Mouse (Mus musculus) midbrain, embryonic 10.5 days (tissue): Measurements from ENCODE around the gene Mef2d. TPM values are rescaled to one million over a fixed set of nuclear protein-coding genes. Genes with fewer than 3 reads are reported as not detected.
A peak's percentile ranks its signal among the peaks of the same experiment; 100 is the strongest.

Experiments
- microRNA-seq: library from miRNA; unstranded; fragments of <30 nt; microRNA quantifications from one replicate; pipeline ENCODE4, GENCODE M21; 2017
- polyA plus RNA-seq: library from polyadenylated mRNA; unstranded; fragments of >200 nt; fragmentation: Nextera tagmentation; extraction: Ambion mirVana; gene quantifications from 2 replicates; pipeline ENCODE4 v1.2.1, GENCODE M21; 2016

Mef2d gene
- polyA plus RNA-seq, 1 experiment from 2014 or later, result 8.2 TPM

Small RNAs within 50 kb of the gene (microRNA-seq; reads per million reads assigned to microRNA genes)
- gene Gm25641 (not detected), gene Mir3093 (4.2 reads per million, percentile 9 among the genes with 10 or more reads in this experiment), gene Mir9-1 (not detected)

Other genes starting within 250 kb of the Mef2d start
- 176 and 213 TPM in 2 replicates for gene Hdgf, start 236.1 kb upstream of the Mef2d start, polyA plus RNA-seq
- 78.3 and 81.6 TPM in 2 replicates for gene Mrpl24, start 222.9 kb upstream of the Mef2d start, polyA plus RNA-seq
- gene Isg20l2, start 212.1 kb upstream of the Mef2d start, polyA plus RNA-seq, result 81.6 and 81.9 TPM in 2 replicates
- gene Rrnad1, start 211.7 kb upstream of the Mef2d start, polyA plus RNA-seq, result 18.6 and 21.6 TPM in 2 replicates
- 562 and 684 TPM in 2 replicates for gene Crabp2, start 193.7 kb upstream of the Mef2d start, polyA plus RNA-seq
- gene Nes, start 171.3 kb upstream of the Mef2d start, polyA plus RNA-seq, result 125 and 158 TPM in 2 replicates
- gene Bcan, start 142.1 kb upstream of the Mef2d start, polyA plus RNA-seq, result 0.41 and 0.86 TPM in 2 replicates
- gene Hapln2, start 114.8 kb upstream of the Mef2d start, polyA plus RNA-seq, result 0.10 TPM in 1 of 2 replicates, not detected in the other
- 41.7 and 47.0 TPM in 2 replicates for gene Gpatch4, start 99.3 kb upstream of the Mef2d start, polyA plus RNA-seq
- gene Naxe, start 83.9 kb upstream of the Mef2d start, polyA plus RNA-seq, result 126 and 138 TPM in 2 replicates
- gene Ttc24, start 64.1 kb upstream of the Mef2d start, polyA plus RNA-seq, result not detected in 2 replicates
- 22.6 and 24.6 TPM in 2 replicates for gene Iqgap3, start 60.4 kb upstream of the Mef2d start, polyA plus RNA-seq
- not detected in 2 replicates for gene Rhbg, start 112.3 kb downstream of the Mef2d start, polyA plus RNA-seq
- gene Gm38392, start 144.8 kb downstream of the Mef2d start, polyA plus RNA-seq, result 0.14 TPM in 1 of 2 replicates, not detected in the other
- 11.4 and 14.1 TPM in 2 replicates for gene Tsacc, start 154.6 kb downstream of the Mef2d start, polyA plus RNA-seq
- gene Cct3, start 154.7 kb downstream of the Mef2d start, polyA plus RNA-seq, result 780 and 865 TPM in 2 replicates
- gene Glmp, start 182.7 kb downstream of the Mef2d start, polyA plus RNA-seq, result 136 and 142 TPM in 2 replicates
- gene Tmem79, start 193.8 kb downstream of the Mef2d start, polyA plus RNA-seq, result 1.8 and 2.3 TPM in 2 replicates
- gene Smg5, start 193.9 kb downstream of the Mef2d start, polyA plus RNA-seq, result 84.5 and 89.8 TPM in 2 replicates
- 0.65 TPM in 2 replicates for gene Paqr6, start 222.2 kb downstream of the Mef2d start, polyA plus RNA-seq
- 0.27 TPM in 2 replicates for gene Bglap3, start 230.4 kb downstream of the Mef2d start, polyA plus RNA-seq
- not detected in 2 replicates for gene Bglap2, start 236.3 kb downstream of the Mef2d start, polyA plus RNA-seq
- not detected in 2 replicates for gene Bglap, start 242.1 kb downstream of the Mef2d start, polyA plus RNA-seq